Mouse (Mus musculus) splenic B cell, adult 2 months (primary cell): ENCODE data around the gene Csnk2a2.

ENCODE experiments used
- DNase-seq: peaks from one replicate; pipeline ENCODE4 v3.0.0-alpha.2; 2011; ENCODE audit warnings: low read depth, low spot score
- H3K27me3 ChIP-seq: 2 replicates; pipeline ENCODE4 v1.6.1; 2012; ENCODE audit warnings: mild to moderate bottlenecking, low read length, moderate library complexity, mixed read lengths; ENCODE audit not compliant: control insufficient read depth, poor library complexity, insufficient read depth, severe bottlenecking
- H3K36me3 ChIP-seq: 2 replicates; pipeline ENCODE4 v1.6.1; 2012; ENCODE audit warnings: mild to moderate bottlenecking, low read length, moderate library complexity, mixed read lengths; ENCODE audit not compliant: control insufficient read depth, poor library complexity, insufficient read depth, severe bottlenecking

Csnk2a2 gene

GRCm38 (mm10) chr8:95490006-95490405 is at the start of gene Csnk2a2:
Gene Csnk2a2 (minus strand): TSS chr8:95490039.
- DNase-seq, result no peak
- Histone ChIP-seq H3K27me3 (0 out of 2 replicates have a peak, but pooled peaks cover 2% of the 10 kb centered on the region), H3K36me3 (no peaks in the 10 kb centered on the region; the same call in 1 of the 2 replicates)

DNA sequence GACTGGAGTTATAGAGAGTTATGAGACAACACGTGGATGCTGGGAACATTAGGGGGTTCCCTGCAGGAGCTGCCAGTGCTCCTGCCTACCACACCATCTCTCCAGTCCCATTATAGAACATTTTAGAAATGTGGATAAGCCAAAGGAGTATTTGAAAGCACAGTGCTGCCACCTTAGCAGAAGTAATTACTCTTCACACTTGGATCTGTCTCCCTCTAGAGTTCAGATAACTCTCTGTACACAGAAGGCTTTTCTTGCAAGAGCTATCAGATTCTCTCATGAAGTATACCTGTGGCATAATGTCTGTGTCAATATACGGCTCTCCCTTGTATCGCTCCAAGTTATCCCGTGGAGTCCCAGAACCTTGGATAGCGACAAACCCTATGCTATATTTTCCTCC is 49.6 kb upstream of the Csnk2a2 start:
- DNase-seq, result no peak
- Histone ChIP-seq H3K27me3 (no peaks in the 10 kb centered on the region), H3K36me3 (no peaks in the 10 kb centered on the region)

DNA sequence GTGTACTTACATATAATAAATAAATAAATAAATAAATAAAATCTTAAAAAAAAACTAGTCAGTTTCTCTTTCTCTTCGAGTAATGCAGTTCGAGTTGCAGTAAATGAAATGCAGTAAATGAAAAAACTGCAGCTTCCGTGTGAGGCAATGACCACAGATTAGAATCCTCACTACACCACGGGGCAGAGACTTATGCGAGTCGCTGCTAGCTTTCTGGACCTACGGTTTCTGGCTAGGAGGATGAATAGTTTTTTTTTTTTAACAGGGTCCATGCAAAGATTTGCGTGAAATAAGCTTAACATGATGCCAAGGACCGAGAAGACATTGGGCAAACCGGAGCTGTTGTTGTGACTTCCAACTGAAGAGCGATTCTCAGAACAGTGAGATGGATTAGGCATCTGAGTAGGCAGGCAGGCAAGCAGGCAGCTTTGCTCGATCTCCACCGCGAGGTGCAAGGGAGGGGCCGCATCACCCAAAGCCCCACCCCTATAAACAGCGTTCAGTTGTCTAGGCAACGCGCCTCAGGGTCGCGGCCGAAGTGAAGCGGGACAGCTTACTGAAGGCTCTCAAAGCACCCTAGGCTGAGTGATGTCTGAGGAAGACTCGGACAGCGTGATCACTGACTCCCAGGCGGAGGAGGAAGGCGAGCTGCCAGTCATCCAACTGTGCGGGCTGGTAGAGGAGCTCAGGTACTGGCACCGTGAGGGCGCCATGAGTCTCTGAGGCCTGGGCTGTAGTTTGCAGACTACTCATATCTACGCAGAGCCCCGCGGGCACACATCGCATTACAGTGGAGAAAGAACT is 43.9 kb upstream of the Csnk2a2 start, which contains the start of gene Ccdc113:
Gene Ccdc113, plus strand, starts transcription at position 502 of the 804 bp plus-strand sequence.
- no peaks in the 10 kb centered on the region for H3K27me3 ChIP-seq
- H3K36me3 ChIP-seq, result no peaks in the 10 kb centered on the region
- DNase-seq, result peak; percentile 19

GRCm38 (mm10) chr8:95532206-95532605 is 42.4 kb upstream of the Csnk2a2 start:
- no peak for DNase-seq
- H3K27me3 ChIP-seq, result no peaks in the 10 kb centered on the region
- H3K36me3 ChIP-seq, result no peaks in the 10 kb centered on the region

DNA sequence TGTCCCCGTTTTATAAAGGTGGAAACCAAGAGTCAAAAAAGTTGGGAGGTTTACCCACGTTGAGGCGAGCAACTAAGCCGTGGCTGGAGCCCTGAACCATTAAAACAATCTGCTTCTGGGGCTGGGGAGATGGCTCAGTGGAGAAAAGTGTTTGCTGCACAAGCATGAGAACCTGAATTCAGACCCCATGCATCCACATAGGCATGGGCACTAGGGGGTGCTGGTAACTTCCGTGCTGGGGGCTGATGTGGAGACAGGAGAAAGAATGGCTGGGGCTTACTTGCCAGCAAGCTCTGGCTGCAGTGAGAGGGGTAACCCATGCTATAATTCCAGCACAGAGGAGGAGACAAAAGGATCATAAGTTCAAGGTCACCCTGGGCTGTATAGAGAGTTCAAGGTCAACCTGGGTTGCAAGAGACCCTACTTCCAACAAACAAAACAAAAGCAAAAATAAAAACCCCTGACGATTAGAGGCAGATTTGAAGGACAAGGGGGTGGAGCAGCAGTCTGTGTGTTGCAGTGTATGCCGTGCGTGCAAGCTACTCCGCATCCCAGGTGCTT is 39.0 kb upstream of the Csnk2a2 start:
- Histone ChIP-seq H3K36me3 (no peaks in the 10 kb centered on the region), H3K27me3 (no peaks in the 10 kb centered on the region)
- DNase-seq, result no peak

DNA sequence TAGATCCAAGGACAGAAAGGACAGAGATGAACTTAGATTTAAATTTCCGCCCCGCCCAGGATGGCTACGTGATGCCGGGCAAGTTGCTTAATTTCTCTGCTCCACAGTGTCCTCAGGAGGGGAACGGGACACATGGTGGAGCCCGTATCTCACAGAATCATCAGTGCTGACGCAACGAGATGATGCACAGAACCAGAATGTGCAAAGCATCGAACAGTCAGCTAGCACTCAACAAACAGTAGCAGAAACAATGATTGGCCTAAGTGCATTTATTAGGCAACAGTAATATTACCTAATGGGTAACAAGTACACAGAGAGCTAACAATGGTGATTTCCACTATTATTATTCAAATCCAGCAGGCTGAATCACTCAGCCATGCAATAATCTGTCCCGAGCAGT is 38.4 kb upstream of the Csnk2a2 start:
- Histone ChIP-seq H3K36me3 (no peaks in the 10 kb centered on the region), H3K27me3 (no peaks in the 10 kb centered on the region)
- DNase-seq, result no peak

DNA sequence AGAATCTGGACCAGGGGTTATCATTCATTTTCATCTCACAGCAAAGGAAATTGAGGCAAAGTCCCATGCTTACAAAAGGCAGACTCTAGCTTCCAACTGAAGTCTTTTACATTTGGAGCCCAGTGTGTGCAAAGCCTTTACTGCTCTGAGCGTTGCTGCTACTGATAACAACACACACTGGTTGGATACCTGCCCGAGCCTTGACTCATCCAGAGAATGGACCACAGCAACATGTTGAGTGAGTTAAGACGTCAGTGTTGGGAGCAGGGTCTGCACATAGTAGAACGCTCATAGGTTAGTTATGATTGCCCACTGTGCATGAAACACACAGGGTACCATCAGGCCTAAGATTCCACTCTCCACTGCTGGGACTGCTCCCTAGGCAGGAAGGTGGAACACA is 34.2 kb upstream of the Csnk2a2 start:
- no peak for DNase-seq
- H3K27me3 ChIP-seq, result no peaks in the 10 kb centered on the region
- no peaks in the 10 kb centered on the region for H3K36me3 ChIP-seq

GRCm38 (mm10) chr8:95516928-95517327 is 27.1 kb upstream of the Csnk2a2 start:
- no peak for DNase-seq
- Histone ChIP-seq H3K27me3 (no peaks in the 10 kb centered on the region), H3K36me3 (no peaks in the 10 kb centered on the region)

DNA sequence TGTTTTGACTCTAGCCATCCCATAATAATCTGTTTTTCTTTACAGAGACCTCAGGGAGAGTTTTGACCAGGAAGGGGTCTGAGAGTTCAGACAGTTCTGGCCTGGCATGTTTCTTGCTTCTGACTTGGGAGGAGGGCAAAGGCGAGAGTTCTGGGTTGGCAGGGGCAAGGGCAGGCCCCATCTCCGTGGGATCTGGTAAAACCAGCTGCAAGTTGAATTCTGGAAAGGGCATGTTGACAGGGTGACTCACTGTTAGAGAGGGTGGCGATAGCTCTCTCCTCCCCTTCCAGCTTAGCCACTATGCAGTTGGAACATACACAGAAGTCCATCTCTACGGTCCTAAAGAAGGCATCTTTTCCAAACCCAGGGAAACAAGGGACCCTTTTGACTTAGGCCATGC is 23.4 kb upstream of the Csnk2a2 start:
- no peak for DNase-seq
- H3K36me3 ChIP-seq, result no peaks in the 10 kb centered on the region
- no peaks in the 10 kb centered on the region; the same call in 1 of the 2 replicates for H3K27me3 ChIP-seq

GRCm38 (mm10) chr8:95512257-95512656 is 22.4 kb upstream of the Csnk2a2 start:
- Histone ChIP-seq H3K27me3 (no peaks in the 10 kb centered on the region; the same call in 1 of the 2 replicates), H3K36me3 (no peaks in the 10 kb centered on the region)
- no peak for DNase-seq

GRCm38 (mm10) chr8:95506245-95506644 is 16.4 kb upstream of the Csnk2a2 start:
- H3K36me3 ChIP-seq, result no peaks in the 10 kb centered on the region
- H3K27me3 ChIP-seq, result no peaks in the 10 kb centered on the region; the same call in 1 of the 2 replicates
- no peak for DNase-seq

- no peak for DNase-seq
- Histone ChIP-seq H3K36me3 (no peaks in the 10 kb centered on the region), H3K27me3 (no peaks in the 10 kb centered on the region; the same call in 1 of the 2 replicates)
These were observed 15.8 kb upstream of the Csnk2a2 start for GRCm38 (mm10) chr8:95505606-95506005.

DNA sequence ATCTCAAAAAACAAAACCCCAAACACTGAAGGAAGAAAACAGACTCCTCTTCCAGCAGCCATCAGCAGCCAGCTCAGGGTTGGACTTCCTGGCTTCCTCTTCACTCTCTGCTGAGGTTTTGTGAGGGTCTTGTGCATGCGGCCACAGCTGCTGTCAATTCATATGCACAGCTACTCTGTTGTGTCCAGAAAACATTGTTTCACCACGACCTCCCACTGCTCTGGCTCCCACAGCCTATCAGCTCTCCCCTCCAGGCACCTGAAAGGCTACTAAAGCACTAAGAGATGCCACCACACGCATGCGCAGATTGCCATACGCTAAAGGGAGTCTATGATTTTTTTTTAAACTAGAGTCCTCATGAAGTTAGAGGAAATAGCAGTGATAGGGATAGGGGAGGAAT is 15.0 kb upstream of the Csnk2a2 start:
- Histone ChIP-seq H3K27me3 (no peaks in the 10 kb centered on the region), H3K36me3 (no peaks in the 10 kb centered on the region)
- no peak for DNase-seq

DNA sequence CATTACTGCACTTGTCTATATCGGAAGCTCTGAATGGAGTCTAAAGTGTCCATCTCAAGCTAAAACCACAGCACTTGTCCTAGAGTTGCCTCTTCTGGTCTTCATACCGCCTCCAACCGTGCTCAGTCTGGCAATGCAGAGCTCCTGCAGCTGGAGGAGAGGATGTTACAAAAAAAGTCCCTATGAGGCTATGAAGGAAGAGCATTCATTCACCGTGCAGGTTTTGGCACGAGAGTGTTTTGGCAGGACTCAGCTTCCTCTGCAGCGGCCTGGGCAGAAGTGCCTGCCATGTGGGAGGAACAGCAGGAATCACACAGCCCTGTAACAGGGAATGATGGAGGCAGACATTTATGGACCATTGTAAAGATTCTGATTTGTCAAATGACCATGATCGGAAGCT is 12.6 kb upstream of the Csnk2a2 start:
- Histone ChIP-seq H3K27me3 (no peaks in the 10 kb centered on the region), H3K36me3 (no peaks in the 10 kb centered on the region)
- DNase-seq, result no peak

DNA sequence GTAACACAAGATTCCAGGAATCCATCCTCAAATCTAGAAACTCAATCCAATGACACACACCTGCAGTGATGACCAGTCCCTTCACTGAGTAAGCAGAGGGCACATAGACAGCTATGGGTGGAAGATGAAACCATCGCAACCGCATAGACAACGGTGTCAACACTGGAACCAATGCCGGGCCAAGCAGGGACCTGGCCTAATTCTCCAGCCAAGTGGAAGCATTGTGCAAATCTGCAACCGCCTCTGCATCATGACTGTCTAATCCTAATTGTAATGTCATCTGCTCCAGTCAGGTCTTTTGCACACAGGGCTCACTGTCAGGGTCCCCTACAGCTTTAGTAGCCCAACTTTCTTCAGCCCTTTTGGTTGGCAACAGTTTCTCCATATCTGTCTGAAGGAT is 10.6 kb upstream of the Csnk2a2 start:
- no peak for DNase-seq
- H3K36me3 ChIP-seq, result no peaks in the 10 kb centered on the region
- no peaks in the 10 kb centered on the region for H3K27me3 ChIP-seq
